Mouse (Mus musculus) frontal cortex, adult 2 months (tissue): ENCODE data around the gene Zfp598. TPM values are rescaled to one million over a fixed set of nuclear protein-coding genes. Genes with fewer than 3 reads are reported as not detected.

Experiments used
- DNase-seq, 2 experiments: peaks; one replicate each; pipeline ENCODE4 v3.0.0; 2022; ENCODE audit warnings: low spot score in 1 of 2; ENCODE audit errors: extremely low spot score in 1 of 2
- polyA plus RNA-seq: library from polyadenylated mRNA; depleted of rRNA; stranded (reverse); fragments of >200 nt; gene quantifications from 2 replicates; pipeline ENCODE4 v1.2.3, GENCODE M21; 2012; rRNA removed

Gene Zfp598
- 53.8 and 59.4 TPM in 2 replicates for polyA plus RNA-seq

DNA sequence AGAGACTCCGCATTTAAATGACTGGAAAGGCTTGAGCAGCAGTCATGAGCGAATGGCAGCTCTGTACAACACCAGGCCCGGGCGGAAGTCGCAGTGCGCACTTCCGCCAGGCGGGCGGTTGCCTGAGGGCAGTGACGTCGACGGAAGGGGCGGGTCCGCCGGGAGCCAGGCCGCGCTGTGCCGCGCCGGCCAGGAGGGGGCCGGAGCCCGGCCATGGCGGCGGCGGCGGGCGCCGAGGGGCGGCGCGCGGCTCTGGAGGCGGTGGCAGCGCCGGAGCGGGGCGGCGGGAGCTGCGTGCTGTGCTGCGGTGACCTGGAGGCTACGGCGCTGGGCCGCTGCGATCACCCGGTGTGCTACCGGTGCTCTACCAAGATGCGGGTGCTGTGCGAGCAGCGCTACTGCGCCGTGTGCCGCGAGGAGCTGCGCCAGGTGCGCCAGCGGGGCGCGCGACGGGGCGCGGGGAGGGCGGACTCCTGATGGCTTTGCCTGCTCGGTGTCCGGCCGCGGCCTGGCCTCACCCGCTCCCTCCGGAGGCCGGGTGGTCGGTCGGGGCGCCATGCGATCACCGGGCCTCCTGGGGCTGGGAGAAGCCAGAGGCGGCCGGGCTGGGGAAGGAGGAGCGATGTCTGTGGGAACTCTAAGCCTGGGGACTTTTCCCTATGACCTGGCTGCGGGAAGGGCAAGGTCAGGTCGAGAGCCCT lies at the start of gene Zfp598:
Gene Zfp598 (plus strand): TSS at position 143 of the 701 bp plus-strand sequence.
- DNase-seq = peak; percentile 84 to 94

DNA sequence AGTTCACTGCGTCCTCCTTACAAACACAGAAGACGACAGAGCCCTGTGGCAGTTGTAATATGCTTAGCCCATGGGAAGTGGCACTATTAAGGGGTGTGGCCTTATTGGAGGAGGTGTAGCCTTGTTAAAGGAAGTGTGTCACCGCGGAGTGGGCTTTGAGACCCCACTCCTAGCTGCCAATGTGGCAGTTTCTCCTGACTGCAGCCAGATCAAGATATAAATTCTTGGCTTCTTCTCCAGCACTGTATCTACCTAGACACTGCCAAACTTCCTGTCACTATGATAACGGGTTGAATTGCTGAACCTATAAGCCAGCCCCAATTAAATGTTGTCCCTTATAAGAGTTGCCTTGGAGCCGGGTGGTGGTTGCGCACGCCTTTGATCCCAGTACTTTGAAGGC lies 44.0 kb upstream of the Zfp598 start:
- DNase-seq = no peak

DNA sequence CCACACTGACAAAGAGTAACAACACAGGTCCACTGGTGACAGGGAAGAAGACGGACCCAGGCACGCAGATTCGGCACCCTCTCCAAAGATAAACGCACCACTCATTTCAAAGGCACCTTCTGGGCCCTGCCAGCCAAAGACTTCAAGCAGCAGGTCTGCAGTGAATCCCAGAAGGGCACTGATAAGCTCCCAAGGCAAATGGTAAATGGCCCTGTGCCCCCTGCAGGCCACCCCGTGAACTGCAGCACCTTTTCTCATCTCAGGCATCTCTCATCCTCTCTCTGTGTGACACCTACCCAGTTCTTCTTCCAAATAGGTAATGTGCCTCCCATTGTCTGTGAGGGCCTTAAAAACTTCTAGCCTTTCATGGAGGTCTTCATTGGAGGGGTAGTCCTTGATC lies 40.8 kb upstream of the Zfp598 start:
- DNase-seq = peak in 1 of 2 experiments; percentile 87

DNA sequence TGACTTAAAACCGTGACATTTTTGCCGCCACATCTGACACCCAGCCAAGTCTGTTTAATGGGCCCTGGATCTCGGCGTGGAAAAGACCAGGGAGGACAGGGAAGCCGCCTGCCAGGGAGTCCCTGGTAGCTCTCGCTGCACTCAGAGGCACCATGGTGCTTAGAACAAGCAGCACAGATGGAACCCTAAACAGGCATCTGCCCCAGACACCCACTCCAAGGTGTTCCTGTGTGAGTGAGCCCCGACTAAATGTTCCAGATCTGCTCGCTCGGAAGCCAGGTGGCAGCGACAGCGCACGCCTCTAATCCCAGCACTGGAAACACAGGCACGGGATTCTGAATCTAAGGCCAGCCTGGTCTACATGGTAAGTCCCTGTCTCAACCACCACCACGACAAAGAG lies 39.4 kb upstream of the Zfp598 start:
- peak; percentile 45 to 55 for DNase-seq

DNA sequence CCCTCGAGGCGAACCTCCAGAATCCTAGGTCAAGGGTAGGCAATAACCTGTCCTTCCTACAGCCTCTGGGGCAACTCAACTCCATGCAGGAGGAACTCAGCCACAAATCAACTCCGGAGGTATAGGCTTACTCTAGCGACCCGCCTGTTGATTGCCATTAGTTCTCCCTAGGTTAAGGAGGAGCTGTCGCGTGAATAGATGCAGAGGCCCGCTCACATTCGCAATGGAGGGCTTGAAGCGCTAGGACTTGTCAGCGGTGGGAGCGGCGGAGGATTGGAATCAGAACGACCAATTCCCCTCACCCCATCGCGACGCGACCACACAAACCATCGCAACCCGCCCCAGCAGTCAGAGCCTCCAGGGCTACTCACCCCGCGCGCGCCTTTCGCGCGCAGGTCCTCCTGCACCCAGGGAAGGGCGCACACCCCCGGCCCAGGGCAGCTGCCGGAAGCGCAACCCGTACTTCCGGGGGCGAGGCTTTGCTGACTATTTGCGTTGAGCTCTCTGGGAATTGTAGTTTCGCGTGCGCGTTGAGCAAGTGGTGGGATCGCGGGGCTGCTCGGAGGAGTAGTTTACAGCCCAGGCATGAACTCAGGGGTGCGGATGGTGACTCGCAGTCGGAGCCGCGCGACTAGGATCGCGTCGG lies 37.2 kb upstream of the Zfp598 start, which contains the start of the genes Tsc2 and Nthl1:
Gene Tsc2 (minus strand): TSS at position 464 of the 646 bp plus-strand sequence.
Gene Nthl1 (plus strand): TSS at position 514 of the 646 bp plus-strand sequence.
- peak; percentile 49 to 88 for DNase-seq

DNA sequence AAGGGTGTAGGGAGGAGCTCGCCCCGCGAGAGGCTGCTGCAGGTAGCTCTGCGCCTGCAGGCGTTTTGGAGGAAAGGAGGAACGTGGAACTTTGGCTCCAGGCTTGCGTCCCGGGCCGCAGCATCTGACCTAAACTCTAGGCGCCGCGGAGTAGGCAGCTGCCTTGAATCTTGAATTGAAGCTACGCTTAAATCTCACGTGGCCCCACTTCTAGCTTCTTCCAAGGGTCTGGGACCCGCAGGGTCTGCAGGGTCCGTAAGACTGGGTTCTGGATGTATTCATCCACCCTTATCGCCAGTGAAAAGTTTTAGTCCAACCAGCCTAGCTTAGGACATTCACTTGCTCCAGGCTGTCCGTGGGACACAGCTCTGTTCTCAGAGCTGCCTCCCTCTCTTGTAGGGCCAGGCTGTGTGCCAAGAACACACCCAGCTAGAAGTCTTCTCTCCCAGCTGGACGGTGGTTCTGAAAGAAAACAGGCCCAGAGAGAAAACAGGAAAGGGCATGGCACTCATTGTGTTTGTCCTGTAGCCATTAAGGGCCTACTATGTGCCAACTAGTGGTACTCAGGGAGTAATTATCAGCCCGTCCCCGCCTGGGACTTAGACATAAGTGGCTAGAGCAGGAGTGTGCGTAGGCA lies 36.6 kb upstream of the Zfp598 start:
- peak in 1 of 2 experiments; percentile 41 for DNase-seq

DNA sequence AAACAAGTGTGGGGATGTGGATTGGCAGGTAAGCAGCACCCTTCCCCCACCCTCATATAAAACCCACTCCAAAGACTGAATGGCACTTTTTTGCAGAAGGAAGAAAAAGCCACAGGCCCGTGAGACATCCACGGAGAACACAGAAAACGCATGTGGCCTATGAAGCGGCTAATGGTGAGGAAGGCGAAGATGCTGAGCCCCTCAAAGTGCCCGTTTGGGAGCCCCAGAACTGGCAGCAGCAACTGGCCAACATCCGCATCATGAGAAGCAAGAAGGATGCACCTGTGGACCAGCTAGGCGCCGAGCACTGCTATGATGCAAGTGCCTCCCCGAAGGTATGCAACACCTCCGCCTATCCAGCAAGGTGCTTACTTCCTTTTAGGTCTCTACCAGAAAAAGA lies 35.7 kb upstream of the Zfp598 start:
- no peak for DNase-seq

DNA sequence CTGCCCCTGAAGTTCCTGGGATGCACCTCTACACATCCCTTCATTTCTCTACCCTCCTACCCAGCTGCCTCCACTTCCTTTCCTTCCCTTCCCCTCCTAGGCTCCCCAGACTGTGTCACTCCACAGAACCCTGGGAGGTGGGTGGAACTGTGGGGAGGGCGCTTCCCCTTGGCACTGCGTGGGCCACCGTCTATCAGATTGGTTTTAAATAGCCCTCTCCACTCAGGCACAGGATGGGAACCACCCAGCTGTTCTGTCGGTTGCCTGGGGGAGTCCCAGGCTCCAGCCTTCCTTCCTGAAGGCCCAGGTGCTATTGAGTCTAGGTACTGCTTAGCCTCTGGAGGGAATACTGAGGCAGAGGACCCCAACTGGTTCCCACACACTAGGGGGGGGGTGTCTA lies 34.5 kb upstream of the Zfp598 start:
- peak; percentile 50 to 71 for DNase-seq

DNA sequence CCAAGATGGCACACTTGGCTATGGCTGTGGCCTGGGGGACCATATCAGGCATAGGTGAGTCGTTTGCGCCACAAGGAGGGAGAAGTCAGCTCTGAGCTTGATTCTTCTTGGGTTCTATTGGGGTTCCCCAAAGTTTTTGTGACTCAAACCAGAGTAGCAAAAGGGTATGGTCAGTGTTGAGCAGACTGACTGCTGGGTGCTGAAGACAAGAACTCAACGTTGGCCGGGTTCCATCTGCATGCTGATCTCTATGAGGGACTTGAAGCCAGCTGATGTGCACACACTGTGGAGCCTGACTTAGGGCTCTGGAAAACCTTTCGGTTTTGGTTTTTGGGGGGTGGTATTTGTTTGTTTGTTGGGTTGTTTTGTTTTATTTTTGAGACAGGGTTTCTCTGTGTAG lies 33.8 kb upstream of the Zfp598 start:
- no peak for DNase-seq

DNA sequence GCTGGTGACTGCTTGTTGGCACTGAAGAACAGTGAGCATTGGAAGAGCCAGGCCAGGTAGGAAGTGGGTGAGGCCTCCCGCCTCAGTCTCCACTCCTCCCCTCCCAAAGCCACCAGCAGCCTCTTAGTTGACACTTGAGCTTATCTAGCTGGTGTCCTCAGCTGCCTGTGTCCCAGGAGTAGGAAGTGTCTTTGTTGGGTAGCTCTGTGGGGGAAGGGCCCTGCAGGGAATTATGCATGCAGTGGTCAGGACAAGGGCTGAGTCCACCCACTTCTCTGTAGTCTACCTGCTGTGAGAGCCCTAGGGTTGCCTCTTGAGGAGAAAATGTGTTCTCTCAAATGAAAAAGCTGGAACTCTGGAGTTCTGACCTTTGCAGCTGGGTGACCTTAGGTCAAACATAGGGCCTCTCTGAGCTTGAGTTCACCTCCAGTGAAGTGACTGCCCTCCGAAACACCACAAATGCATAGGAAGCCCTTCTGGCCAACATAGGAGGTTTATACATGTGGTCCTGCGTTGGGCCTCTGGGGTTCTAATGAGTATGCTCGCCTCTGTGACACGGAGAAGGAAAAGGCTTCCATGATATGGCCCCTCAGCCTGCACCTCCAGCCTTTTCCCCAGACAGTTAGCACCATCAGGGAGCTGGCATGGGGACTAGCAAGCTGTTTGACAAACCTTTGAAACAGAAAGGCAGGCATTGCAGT lies 32.6 kb upstream of the Zfp598 start:
- no peak for DNase-seq

DNA sequence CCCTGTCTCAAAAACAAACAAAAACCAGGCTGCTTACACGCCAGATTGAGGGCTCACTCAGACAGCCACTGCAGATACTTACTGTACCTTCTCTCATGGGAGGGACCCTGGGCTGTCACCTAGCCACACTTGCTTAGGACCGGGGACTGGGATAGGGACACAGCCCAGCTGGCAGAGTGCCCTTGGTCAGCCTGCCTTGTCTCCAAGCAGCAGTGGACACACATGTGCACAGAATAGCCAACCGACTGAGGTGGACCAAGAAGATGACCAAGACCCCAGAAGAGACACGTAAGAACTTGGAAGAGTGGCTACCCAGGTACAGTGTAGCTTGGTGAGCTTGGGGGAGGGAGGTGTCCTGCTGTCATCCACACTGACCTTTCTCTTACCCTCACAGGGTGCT lies 31.3 kb upstream of the Zfp598 start:
- DNase-seq = no peak

DNA sequence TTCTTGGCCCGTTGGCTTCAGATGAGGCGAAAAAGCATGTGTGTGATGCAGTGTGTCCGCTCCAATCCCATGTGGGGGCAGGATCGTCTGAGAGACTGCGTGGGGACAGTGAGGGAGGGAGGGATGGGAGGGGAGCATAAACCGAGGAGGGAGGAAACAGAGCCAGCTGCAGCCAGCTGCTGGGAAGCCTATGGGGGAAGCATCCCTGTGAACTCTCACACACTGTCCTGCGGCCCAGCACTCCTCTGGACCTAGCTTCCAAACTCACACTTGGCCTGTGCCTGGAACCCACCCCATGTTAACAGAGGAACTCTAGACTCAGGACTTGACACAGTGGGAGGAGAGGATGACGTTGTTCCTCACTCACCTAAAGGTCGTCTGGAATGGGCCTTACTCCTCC lies 30.6 kb upstream of the Zfp598 start:
- no peak for DNase-seq

DNA sequence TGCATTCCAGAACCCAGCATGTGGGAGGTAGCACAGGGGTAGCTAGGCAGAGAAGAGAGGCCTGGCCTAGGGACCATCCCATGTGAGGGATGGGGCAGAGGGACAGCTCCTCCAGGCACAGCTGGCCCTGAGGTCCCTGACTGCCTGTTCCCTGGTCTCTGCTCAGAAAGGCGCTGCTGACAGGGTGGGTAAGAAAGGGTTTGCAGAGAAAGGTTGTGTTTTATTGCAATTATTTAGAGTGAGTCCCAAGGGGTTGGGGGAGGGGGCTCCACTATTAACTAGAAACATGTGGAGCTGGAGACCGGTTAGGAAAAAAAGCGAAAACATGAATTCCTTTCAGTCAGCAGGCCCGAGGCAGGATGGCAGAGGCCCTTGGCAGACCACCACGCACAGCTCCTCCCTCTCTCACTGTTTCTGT lies 29.9 kb upstream of the Zfp598 start:
- DNase-seq = no peak

DNA sequence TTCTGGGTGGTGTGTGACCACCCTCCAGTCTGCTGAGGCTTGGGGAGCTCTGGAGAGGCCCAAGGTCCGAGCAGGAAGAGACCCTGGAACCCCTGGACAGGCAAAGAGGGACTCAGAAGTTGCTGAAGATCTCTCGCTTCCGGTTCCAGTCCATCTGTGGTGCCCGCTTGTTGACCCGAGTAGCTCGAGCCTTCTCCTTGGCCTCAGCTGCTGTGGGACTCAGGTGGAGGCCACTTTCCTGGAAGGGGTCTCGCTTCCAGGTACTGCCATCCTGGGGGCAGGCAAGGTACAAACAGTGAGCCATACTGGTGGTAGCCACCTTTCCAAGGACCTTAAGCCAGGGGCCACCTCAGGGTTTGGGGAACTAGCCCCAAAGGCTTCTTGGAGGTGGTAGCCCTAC lies 29.4 kb upstream of the Zfp598 start:
- no peak for DNase-seq

DNA sequence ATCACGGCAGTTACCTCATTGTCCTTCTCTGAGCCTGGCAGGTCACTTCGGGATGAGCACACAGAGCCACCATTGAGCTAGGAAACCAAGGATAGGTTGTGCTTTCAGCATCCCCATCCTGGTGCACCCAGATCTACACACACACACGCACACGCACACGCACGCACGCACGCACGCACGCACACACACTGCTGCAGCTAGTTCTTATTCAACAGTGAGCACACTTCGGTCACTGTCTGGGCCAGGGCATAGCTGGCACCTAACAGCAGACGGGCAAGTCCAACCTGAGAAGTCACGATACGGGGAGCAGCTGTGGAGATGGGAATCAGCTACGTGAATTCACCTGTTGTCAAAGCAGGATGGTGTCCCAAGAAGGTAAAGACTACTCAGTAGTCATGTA lies 28.9 kb upstream of the Zfp598 start:
- no peak for DNase-seq

DNA sequence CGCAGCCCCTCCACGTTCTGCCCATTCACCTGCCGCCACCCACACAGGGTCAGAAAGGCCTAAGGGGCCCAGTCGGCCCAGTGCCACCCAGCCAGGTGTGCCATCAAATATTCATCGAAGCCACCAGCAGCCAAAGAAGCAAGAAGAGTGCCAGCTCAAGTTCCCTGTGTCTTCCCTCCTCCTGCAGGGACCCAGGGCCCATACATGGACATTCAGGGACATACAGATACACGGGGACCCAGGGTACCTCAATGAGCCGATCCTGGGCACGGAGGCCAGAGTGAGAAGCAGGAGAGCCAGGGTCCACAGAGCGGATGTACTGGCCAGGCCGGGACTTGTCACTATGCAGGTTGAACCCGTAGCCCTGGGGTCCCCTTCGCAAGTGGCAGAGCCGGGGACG lies 27.5 kb upstream of the Zfp598 start:
- DNase-seq = no peak

DNA sequence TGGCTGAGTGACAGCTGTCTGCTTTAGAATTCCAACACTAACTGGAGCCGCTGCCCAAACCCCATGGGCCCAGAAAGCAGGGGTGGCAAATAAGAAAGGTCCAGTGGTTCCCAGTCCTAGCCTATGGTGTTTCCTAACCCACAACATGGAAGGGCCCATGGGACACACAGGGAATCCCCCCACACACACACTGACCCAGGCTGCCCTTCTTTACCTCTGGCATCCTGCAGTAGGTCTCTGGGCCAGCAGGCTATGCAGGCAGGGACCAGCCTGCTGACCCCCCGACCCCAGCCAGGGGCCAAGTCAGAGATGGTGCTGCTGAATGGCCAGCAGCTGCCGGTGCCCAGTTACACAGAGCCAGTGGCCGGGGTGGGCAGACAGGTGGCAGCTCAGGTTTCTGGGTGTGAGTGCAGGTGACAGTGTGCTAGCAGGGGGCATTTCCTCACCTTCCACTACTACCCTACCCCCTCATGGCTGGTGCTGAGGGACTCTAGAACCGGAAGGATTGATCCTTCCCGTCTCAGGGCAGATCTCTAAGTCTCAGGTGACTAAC lies 26.6 kb upstream of the Zfp598 start:
- DNase-seq = no peak

DNA sequence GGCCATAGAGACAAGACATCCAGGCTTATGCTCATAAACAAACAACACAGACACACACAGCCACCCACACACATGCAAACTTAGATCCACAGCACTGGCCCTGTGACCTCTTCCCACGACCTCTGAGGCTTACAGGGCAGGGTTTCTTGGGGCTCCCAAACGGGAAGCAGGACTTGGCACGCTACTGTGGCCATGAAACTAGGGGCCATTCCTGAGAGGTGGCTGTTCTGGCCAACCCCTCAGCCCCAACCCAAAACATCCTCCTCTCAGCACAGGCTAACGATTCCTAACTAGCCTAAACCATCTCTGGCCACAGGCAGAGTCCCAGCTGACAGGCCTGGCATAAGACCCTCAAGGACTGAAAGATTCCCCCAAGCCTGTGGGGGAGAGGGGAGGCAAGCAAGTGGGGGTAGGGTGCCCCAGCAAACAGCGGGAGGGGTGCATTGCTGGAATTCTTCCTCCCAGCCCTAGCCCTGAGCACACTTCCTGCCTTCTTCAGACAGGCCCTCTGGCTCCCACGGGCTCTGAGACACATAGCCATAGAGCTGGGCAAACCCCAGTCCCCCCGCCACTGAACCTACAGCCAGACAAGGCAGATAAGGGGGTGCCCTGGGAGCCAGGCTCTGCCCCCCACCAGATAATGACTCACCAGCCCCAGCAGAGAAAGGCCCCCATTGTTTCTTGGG lies 25.3 kb upstream of the Zfp598 start:
- no peak for DNase-seq

DNA sequence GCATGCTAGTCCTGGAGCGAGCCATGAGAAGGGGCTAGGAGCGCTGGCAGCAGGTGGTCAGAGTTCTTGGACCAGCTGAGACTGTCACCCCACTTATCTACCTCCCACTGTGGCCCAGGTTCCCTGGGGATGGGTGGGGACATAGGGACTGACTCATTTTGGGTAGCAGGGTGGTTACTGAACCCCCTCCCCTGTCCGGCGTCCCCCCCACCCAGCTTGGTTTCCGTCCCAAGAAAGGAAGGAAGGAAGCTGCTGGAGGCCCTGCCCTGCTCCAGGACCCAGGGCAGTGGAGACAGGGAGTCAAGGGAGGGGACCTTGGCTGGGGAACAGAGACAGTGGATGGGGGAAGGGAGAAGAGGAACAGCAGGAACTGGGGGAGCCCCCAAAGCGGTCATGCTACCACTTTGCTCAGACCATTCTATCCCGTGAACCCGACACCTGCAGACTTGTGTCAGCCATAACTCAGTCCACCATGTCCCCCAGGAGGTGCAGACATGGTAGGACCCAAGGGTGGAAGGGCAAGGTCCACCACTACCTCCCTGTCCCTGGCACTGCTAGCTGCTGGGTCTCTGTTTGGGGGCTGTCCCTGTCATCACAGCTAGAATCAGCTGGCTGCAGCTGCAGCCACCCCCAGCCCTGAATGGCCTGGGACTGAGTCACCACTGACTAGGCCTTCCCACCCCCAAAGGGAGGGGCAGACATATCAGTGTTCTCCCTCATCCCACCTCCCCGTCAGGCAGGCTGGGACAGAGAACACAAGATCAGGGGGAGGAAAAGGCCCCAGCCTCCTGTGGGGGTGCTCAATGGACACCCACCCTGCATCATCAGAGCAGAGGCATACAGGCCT lies 24.4 kb upstream of the Zfp598 start:
- peak in 1 of 2 experiments; percentile 30 for DNase-seq
